Mouse (Mus musculus): ENCODE data around the gene Cdk14.
"Not testable (repeated sequence)": the region's sequence is repeated elsewhere in the genome, so short reads cannot be mapped to it uniquely, and the experiment has no call there.

Cdk14 gene

GRCm38 (mm10) chr5:4962063-4962610 is 458.0 kb downstream of the Cdk14 start:
- DNase-seq: peak; percentile 79

- no peak for DNase-seq
Measured at GRCm38 (mm10) chr5:4961636-4962035, 458.5 kb downstream of the Cdk14 start.

GRCm38 (mm10) chr5:4959446-4959845 is 460.7 kb downstream of the Cdk14 start:
- no peak for DNase-seq

DNA sequence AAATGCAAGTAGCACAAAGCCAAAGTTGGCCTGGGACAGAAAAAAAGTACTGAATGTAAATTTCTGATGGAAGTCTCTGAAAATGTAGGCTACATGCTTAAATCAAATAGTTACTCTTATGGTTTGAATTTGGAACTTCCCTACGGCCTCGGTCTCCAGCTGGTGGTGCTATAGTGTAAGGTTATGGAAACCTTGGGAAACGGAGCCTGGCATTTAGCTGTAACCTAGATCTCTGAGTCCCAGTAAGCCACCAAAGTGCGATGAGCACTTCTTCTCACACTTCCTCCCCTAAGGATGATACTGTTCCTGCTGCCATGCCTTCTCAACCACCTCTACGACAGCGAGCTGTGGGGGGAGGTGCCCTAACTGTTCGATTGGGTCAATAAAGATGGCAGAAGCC is 464.1 kb downstream of the Cdk14 start:
- no peak for DNase-seq

DNA sequence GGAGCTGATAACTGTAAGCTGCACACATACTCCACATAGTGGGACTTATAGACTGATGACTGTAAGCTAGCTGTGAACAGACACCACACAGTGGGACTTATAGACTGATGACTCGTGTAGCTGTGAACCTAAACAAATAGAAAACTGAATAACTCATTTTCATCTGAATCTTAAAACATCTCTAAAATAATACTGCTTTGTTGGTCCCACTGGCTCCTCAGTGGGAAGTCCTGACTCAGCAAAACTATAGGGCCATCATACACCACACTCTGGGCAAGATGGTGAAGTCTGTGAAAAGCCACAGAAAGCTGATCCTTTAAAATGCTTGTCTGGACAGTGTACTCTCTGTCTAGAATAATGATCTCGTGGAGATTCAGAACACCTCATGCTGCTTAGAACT is 464.7 kb downstream of the Cdk14 start:
- no peak for DNase-seq

- DNase-seq: no peak
Measured at GRCm38 (mm10) chr5:4949433-4949832, 470.7 kb downstream of the Cdk14 start.

- no peak for DNase-seq
Measured at GRCm38 (mm10) chr5:4948090-4948954, 471.8 kb downstream of the Cdk14 start.

DNA sequence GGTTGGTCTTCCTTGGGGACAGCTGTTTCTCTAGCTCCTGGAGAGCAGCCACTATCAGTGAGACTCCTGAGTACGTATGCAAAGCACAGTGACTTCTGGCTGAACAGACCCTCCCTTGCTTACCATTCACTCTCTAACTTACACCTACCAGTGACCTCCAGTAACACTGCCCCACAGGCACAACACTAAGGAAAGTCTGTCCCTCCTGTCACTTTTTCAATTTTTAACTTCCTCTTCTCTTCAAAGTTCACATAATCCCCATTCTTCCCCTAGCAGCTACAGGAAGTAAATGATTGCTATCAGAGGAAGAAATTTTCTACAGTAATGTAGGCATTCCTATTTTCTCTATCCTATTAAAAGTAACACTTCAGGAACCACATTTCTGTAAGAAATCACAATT is 485.0 kb downstream of the Cdk14 start:
- DNase-seq: no peak

- no peak for DNase-seq
Measured at GRCm38 (mm10) chr5:4934491-4934890, 485.6 kb downstream of the Cdk14 start.

- DNase-seq: no peak
Measured at GRCm38 (mm10) chr5:4931539-4932143, 488.5 kb downstream of the Cdk14 start.

DNA sequence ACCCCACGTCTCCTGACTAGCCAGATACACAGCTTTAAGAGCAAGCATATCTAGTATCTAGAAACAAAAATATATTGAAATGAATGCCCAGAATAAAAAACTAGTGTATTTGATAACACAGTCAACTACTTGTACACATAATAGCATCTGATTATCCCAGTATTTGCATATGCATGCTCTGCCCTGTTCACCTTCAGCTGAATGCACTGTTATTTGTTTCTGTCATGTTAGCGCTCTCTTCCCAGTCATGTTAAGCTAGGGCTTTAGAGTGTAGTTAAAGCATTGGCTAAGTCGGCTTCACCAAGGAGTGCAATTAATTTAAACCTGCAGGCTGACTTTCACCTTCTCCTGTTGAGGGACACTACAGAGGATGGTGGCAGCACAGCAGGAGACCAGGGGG is 490.5 kb downstream of the Cdk14 start:
- no peak for DNase-seq

GRCm38 (mm10) chr5:4924866-4925265 is 495.2 kb downstream of the Cdk14 start:
- DNase-seq: no peak

GRCm38 (mm10) chr5:4918376-4918775 is 501.7 kb downstream of the Cdk14 start:
- peak; percentile 81 for DNase-seq

- no peak for DNase-seq
Measured at GRCm38 (mm10) chr5:4917743-4918142, 502.4 kb downstream of the Cdk14 start.

GRCm38 (mm10) chr5:4917274-4917673 is 502.8 kb downstream of the Cdk14 start:
- no peak for DNase-seq

DNA sequence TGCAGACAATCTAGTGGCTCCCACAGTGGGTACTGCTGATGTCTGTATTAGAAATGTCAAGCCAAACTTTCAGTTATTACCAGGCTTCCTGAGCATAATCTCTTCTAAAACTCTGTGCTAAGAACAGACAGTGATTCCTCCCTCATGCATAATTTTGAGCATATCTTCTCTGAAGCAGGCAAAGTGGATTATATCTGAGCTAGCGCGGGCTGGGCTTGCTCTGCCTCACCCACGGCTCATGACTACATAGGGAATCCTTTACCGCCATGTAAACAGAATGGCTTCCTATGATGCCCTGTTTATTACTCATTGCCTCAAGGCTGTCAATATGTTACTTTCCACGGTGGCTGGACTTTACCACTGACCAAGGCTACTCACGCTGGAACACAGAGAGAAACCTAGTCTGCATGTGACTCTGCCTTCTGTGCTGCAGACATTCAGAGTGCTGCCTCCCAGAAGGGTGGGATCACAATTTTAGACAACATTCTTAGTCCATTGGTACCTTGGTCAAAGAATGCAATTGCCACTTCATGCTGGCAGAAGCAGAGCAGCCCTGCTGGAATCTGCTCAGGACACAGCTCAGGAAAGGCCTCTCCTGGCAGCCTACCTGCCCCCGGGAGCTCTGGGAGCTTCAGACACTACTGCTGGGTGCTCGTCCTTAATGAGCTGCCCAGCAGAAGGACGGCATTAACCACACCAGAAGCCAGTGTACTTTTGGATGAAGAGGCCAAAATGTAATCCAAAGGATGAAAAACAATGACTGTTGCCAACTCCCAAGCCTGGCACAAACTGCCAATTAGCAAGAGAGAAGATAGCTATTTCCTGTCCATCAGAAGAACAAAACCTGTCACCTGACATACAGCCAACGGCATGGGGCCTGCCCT is 503.5 kb downstream of the Cdk14 start:
- DNase-seq: peak; percentile 43

DNA sequence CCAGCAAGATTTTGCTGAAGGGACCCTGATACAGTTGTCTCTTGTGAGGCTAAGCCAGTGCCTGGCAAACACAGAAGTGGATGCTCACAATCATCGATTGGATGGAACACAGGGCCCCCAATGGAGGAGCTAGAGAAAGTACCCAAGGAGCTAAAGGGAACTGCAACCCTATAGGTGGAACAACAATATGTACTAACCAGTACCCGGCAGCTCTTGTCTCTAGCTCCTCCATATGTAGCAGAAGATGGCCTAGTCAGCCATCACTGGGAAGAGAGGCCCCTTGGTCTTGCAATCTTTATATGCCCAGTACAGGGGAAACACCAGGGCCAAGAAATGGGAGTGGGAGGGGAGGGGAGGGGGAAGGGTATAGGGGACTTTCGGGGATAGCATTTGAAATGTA is 515.2 kb downstream of the Cdk14 start:
- not testable (repeated sequence) for DNase-seq

GRCm38 (mm10) chr5:4898241-4898640 is 521.9 kb downstream of the Cdk14 start:
- DNase-seq: no peak

DNA sequence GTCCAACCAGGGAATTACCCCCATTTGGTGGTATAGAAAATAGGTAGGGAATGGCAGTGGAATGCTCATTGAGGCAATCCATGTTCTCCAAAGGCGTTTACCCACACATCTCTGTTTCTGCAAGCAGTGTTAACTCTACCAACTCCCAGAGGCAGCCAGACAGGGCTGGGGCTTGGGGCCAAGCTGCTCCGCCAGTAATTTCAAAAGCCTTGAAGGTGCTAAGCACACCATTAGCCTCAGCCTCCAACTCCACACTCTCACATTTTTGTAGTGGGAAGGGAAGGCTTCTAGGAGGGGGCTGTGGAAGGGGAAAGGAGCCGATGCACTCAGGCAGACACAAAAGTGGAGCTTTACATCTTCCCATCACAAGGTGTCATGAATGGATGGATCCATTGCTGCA is 525.1 kb downstream of the Cdk14 start:
- DNase-seq: no peak

GRCm38 (mm10) chr5:4893852-4894207 is 526.3 kb downstream of the Cdk14 start:
- no peak for DNase-seq

- DNase-seq: no peak
Measured at GRCm38 (mm10) chr5:4893206-4893851, 526.8 kb downstream of the Cdk14 start.

DNA sequence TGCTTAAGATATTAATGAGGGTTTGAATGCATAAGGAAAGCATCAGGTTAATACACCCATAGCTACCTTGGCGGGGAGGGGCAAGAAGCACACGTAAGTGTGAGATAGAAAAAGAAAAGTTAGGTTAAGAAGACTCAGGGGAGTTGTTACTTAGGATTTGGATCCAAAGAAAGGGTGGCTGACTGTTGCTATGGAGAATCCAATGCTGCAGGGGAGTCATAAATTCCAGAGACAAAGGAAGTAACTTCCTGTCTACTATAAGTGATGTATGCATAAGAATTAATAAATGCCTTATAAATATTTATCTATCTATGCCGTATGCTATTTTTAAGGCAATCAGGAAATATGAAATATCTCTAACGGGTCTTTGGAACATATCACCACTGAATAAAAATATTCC is 527.4 kb downstream of the Cdk14 start:
- no peak for DNase-seq
